Mouse (Mus musculus) 416B (cell line): ENCODE data around the gene Hoxa4.

Experiments
- DNase-seq: peaks from one replicate; pipeline ENCODE4 v3.0.0; 2011; ENCODE audit warnings: low read depth

Gene Hoxa4

DNA sequence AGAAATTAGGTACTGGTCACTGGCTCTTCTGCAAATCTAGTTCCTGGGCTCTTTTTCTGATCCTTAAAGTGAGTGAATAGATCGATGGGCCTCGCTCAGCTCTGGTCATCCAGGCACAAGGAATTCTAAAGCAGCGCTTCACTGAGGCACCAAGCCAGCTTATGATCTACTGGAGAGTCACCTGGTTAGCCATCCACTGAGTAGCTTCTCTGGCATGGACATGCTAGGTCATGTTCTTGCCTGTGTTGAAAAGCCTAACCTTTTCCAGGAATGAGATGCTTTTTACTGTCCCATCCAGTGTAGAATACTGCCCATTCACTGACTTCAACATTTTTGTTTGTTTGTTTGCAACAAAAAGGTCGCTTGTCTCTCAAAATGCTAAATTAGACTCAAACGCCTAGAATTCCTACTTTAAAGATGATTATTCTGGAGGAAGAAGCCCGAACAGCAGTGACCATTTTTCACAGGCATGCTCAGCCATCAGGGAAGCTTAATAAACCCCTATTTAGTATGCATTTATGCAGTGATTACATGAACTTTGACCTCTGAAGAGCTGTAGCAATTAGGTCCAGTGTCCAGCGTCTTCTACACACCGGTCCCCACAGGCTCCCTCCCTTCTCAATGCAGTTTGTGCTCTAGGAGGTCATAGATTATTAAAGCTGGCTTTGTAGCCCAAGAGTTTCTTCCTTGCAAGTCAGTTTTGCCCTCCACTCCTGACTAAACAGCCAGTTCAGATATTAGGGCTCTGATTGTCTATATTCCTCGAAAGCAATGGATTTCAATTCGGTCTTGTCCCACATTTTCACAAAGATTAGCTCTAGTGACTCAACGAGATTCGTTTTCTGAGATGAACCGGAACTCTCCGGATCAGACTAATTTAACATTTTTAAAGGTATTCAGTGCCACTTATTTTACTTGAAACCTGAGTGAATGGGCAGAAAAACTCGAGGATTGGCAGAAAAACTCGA, 39.0 kb downstream of the Hoxa4 start:
- no peak for DNase-seq

DNA sequence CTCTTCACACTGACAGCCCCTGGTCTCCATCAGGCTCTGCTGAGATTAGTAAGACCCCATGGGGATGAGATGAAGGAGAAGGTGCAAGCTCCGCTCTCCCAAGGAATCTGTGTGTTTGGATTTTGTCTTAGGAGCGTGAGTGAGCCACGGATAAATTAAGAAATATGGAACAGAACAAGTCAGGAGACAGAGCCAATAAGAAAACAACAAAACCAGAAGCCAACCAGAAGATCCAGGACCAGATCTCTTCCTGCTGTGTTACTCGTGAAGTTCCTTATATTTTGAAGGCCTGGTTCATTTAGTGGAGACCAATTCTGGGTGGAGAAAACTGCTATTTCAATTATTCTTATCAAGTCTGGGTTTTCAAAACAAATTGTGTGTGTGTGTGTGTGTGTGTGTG, 40.0 kb downstream of the Hoxa4 start:
- no peak for DNase-seq

DNA sequence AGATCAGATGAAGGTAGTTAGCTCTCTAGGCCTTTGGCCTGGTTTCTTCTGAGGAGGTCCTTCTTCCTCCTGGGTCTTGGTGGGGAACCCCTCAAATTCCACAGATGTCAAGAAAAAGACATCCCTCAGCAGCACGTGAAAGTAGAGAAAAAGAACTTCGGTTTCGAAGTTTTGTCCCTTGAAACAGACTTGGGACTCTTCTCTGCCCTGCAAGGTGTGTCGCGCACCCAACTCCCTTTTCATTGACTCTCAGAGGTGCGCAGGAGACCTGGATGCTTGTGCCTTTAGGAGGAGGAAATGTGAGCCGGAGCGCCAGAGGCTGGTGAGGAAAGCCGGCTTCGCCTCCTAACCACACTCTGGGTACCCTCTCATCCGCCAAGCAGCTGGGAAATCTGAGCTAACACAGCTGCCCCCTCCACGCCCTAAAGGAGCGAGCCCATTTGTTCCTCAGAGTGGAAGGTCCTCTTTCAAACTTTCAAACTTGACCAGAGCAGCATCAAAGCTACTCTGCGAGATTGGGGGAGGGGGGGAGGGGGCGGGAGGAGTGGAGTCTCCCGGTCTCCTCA, 41.1 kb downstream of the Hoxa4 start:
- DNase-seq, result no peak
